Mouse (Mus musculus): ENCODE data around the gene Zfp800.

Gene Zfp800

GRCm38 (mm10) chr6:28309692-28310091 lies 88.1 kb downstream of the Zfp800 start:
- DNase-seq (ENCODE audit: low read depth) = peak; percentile 58

DNA sequence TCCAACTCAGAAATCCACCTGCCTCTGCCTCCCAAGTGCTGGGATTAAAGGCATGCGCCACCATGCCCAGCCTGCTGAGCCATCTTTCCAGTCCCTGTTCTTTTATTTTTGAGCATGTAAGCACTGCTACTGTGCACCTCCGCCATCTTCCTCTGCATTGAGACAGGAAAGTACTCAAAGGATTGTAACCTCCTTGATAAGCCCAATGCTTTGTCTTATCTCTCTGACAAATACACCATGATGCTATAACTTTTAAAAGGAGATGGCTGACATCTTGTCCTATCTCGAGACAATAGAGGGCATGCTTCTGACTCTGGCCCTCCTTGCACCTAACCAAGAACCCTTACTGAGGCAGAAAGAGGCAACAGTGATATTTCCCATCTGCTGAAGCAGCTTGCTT lies 88.9 kb downstream of the Zfp800 start:
- no peak for DNase-seq (ENCODE audit: low read depth)

- DNase-seq (ENCODE audit: low read depth) = no peak
Measured at GRCm38 (mm10) chr6:28306702-28307101, 91.1 kb downstream of the Zfp800 start.

- no peak for DNase-seq (ENCODE audit: low read depth)
Measured at GRCm38 (mm10) chr6:28296306-28296705, 101.5 kb downstream of the Zfp800 start.

- no peak for DNase-seq (ENCODE audit: low read depth)
Measured at GRCm38 (mm10) chr6:28295581-28295980, 102.2 kb downstream of the Zfp800 start.

- DNase-seq (ENCODE audit: low read depth) = no peak
Measured at GRCm38 (mm10) chr6:28292810-28293209, 105.0 kb downstream of the Zfp800 start.

DNA sequence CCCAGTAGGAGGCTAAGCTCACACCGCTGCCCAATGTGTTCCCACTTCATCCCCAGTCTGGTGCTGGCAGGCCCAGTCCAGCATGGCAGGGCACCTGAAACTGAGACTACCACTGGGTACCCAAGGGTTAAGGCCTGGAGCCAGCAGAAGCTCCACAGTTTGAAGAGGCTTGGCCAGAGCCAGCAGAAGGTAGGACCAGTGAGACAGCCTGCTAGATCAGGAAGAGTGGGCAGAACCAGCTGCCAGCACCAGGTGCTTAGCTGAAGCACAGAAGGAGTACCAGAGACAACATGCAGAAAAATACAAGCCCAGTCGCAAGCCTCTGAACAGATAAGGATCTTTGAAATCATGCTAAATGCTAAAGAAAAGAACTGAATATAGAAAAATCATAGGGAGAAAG lies 117.9 kb downstream of the Zfp800 start:
- DNase-seq (ENCODE audit: low read depth) = no peak

- DNase-seq (ENCODE audit: low read depth) = no peak
Measured at GRCm38 (mm10) chr6:28262198-28262621, 135.6 kb downstream of the Zfp800 start.

DNA sequence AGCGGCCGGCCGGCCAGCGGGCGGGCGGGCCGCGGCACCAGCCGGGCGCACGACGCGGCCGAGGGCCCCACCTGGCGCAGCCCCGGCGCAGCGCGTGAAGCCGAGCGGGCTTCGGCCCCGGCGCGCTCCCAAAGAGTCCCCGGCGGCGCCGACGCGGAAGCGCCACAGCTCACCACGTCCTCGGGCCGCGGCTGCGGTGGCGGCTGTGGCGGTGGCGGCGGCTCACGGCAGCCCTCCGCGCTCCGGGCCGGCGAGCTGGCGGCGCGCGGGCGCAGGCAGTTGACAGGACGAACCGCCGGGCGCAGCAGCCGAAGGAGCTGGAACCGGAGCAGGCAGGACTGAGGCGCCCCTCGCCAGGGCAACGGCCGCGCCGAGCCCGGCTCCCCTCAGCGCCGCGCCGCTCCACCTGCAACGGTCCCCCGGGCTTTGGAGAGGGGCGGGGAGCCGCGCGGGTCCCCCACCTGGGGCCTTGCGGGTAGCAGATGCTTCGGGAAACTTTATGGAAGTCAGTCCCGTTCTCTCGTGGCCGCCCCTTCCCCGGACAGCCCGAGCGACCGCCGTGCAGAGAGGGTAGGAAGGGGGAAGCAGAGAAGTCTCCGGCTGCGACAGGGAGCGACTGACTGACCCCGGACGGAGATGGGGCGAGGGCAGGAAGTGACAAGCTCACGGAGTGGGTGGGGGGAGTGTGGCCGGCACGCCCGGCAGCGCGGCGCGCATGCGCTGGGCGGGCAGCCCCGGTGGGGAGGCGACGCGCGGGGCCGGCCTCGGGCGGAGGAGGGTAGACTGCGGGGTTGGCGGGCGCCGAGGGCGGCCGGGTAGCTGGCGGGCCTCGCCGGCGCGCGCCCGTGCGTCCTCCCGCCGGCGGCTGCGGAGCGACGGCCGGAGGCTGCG lies 136.3 kb downstream of the Zfp800 start:
- peak; percentile 89 for DNase-seq (ENCODE audit: low read depth)

GRCm38 (mm10) chr6:28260425-28261191 lies 137.2 kb downstream of the Zfp800 start:
- peak; percentile 50 for DNase-seq (ENCODE audit: low read depth)

GRCm38 (mm10) chr6:28259750-28260149 lies 138.1 kb downstream of the Zfp800 start:
- no peak for DNase-seq (ENCODE audit: low read depth)

DNA sequence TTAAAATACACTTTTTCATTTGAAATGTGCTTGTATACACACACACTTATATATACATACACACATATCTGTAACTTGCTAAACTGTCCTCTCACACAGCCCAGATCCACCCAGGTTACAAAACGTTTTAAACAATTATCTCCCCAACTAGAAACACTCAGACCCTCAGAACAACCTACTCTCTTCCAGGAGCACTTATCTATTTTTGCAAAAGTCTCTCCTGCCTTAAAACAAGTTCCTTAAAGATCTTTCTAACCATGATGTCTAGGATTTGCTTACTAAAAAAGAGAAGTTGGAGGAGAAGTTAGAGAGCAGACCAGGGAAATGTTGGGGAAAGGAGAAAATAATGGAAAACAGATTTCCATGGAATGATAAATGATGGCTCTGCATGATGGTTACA lies 139.4 kb downstream of the Zfp800 start:
- no peak for DNase-seq (ENCODE audit: low read depth)

GRCm38 (mm10) chr6:28257772-28258171 lies 140.0 kb downstream of the Zfp800 start:
- no peak for DNase-seq (ENCODE audit: low read depth)

GRCm38 (mm10) chr6:28252790-28253189 lies 145.0 kb downstream of the Zfp800 start:
- no peak for DNase-seq (ENCODE audit: low read depth)

DNA sequence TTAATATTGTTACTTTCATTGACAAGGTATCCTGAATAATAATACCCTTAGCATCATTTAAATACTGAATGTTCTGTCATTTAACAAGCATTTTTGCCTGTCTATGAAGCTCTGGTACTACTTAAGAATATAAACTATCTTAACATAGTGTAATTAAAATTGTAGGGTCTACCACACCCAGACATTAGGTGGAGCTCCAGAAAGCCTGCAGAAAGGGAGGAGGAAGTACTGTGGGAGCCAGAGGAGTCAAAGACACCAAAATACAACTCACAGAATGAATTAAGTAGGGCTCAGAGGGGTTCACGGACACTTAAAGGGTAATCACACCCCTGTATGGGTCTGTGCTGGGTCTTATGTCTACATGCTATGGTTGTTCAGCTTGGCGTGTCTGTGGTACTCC lies 149.6 kb downstream of the Zfp800 start:
- no peak for DNase-seq (ENCODE audit: low read depth)

DNA sequence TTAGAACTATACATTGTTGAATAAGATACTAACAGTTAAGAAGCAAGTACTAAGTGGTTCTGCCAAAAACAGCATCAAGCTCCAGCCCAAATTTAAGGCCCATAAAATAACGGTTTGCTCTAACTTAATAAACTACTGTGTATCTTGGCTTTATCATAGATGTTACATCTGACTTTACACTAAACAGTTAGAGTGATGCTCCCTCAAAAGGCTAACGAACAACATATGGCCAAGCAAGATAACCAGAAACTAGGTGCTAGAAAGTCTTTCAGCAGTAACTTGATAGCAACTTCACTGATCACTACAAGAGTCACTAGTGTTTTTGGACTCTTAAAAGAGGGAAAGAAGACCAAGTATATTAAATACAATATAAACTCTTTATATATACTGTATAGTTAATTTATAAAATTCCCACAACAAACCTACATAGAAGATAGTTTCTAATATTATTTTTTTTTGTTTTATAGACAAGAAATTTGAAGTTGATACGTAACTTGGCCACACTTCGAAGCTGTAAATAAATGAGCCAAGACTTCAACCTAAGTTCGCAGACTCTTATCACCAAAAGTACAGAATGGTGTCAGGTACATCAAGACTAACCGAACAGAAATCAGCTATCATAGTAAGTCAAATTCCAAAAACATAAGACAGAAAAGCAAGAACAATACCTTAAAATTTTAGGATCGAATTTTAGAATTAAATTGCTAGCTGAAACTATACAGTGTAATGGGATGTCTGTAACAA lies 165.0 kb downstream of the Zfp800 start:
- DNase-seq (ENCODE audit: low read depth) = no peak

GRCm38 (mm10) chr6:28228085-28228484 lies 169.7 kb downstream of the Zfp800 start:
- DNase-seq (ENCODE audit: low read depth) = no peak

GRCm38 (mm10) chr6:28221017-28221416 lies 176.8 kb downstream of the Zfp800 start:
- DNase-seq (ENCODE audit: low read depth) = no peak

GRCm38 (mm10) chr6:28218386-28218785 lies 179.4 kb downstream of the Zfp800 start:
- DNase-seq (ENCODE audit: low read depth) = no peak

DNA sequence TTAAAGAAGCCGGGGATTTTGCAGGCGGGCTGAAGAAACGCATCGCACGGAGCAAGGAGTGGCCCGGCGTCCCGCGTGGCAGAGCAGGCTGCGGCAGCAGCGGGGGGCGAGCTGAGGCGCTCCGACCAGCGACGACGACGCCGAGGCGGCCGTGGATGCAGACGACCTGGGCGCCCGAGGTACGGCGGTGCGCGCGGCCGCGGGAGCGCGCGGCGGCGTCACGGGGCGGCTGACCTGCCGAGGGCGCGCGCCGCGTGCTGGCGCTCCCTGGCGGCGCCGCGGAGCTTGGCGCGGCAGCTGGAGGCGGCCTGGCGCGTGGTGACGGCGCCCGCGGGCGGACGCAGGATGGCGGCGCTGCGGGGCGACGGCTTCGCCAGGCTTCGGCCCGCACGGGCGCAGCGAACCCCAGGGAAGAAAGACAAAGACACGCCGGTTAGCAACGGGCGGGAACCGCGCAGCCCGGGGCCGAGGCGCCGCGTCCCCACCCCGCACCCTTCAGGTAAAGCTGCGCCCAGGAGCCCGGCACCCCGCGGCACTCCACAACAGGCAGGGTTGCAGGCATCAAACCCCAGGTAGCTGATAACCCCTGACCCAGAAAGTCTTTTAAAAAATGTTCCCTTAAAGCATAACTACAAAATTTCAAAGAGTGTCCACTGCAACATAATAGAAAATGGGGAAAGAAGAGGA lies 182.4 kb downstream of the Zfp800 start:
- peak; percentile 54 for DNase-seq (ENCODE audit: low read depth)

- DNase-seq (ENCODE audit: low read depth) = no peak
Measured at GRCm38 (mm10) chr6:28214658-28215267, 183.0 kb downstream of the Zfp800 start.

Measured in naive thymus-derived CD4-positive, alpha-beta T cell, adult 2 months (primary cell).